Mouse (Mus musculus): ENCODE results near the gene Tmem88. TPM values are rescaled to one million over a fixed set of nuclear protein-coding genes. Genes with fewer than 3 reads are reported as not detected.
A peak's percentile ranks its signal among the peaks of the same experiment; 100 is the strongest.

The Tmem88 gene
- total and polyA plus RNA-seq, 2 experiments = 1.3 to 8.5 TPM

GRCm38 (mm10) chr11:69411073-69411535 lies 13.1 kb upstream of the Tmem88 start:
- peak overlapping the region; percentile 69 for H3K4me3 ChIP-seq (ENCODE audit: insufficient read depth, low read depth, low read length)
- peaks cover 37% of the 10 kb centered on the region for H3K4me1 ChIP-seq (ENCODE audit: control insufficient read depth, insufficient read depth, low read length)
- no peaks in the 10 kb centered on the region for H3K27me3 ChIP-seq (ENCODE audit: control insufficient read depth, insufficient read depth, low read length)
- H3K9ac ChIP-seq (ENCODE audit: low read depth, low read length) = peak overlapping the region; percentile 91
- H3K36me3 ChIP-seq (ENCODE audit: control insufficient read depth, insufficient read depth, low read length) = no peaks in the 10 kb centered on the region; the same call in 1 of the 2 replicates
- H3K79me2 ChIP-seq (ENCODE audit: control insufficient read depth, insufficient read depth, low read length) = peaks cover 14% of the 10 kb centered on the region; the same call in 1 of the 2 replicates
- peak overlapping the region; percentile 94 for H3K27ac ChIP-seq (replicated peaks; ENCODE audit: insufficient read depth, low read depth, low read length)
- peak; percentile 52; the same call in 1 of the 2 replicates for TF ChIP-seq POLR2A (IDR thresholded peaks at IDR 0.05; ENCODE audit: extremely low read depth, insufficient read depth, low read length)
- no peak for TF ChIP-seq CTCF (IDR thresholded peaks at IDR 0.05; ENCODE audit: low read depth, low read length)
- DNase-seq (ENCODE audit: extremely low read depth, low read depth, low spot score) = peak; percentile 93
- under 1% methylated on average over 26 of the region's 26 CpGs for WGBS

- under 1% methylated on average over 41 of the region's 41 CpGs for WGBS
- Histone ChIP-seq H3K36me3 (ENCODE audit: control insufficient read depth, insufficient read depth, low read length) (no peaks in the 10 kb centered on the region; the same call in 1 of the 2 replicates), H3K27ac (replicated peaks; ENCODE audit: insufficient read depth, low read depth, low read length) (peak overlapping the region; percentile 94), H3K27me3 (ENCODE audit: control insufficient read depth, insufficient read depth, low read length) (no peaks in the 10 kb centered on the region), H3K4me3 (ENCODE audit: insufficient read depth, low read depth, low read length) (peak overlapping the region; percentile 69), H3K79me2 (ENCODE audit: control insufficient read depth, insufficient read depth, low read length) (peaks cover 14% of the 10 kb centered on the region; the same call in 1 of the 2 replicates), H3K4me1 (ENCODE audit: control insufficient read depth, insufficient read depth, low read length) (peaks cover 35% of the 10 kb centered on the region), H3K9ac (ENCODE audit: low read depth, low read length) (peak overlapping the region; percentile 91)
- no peak for TF ChIP-seq CTCF (IDR thresholded peaks at IDR 0.05; ENCODE audit: low read depth, low read length)
- 0 out of 2 replicates have a peak, but pooled peaks have one; percentile 34 for TF ChIP-seq POLR2A (IDR thresholded peaks at IDR 0.05; ENCODE audit: extremely low read depth, insufficient read depth, low read length)
- peak; percentile 61 for DNase-seq (ENCODE audit: extremely low read depth, low read depth, low spot score)
Measured at GRCm38 (mm10) chr11:69410310-69411072, 12.5 kb upstream of the Tmem88 start.

GRCm38 (mm10) chr11:69410045-69410309 lies 11.9 kb upstream of the Tmem88 start:
- H3K36me3 ChIP-seq (ENCODE audit: control insufficient read depth, insufficient read depth, low read length) = no peaks in the 10 kb centered on the region; the same call in 1 of the 2 replicates
- DNase-seq (ENCODE audit: extremely low read depth, low read depth, low spot score) = no peak
- peak overlapping the region; percentile 69 for H3K4me3 ChIP-seq (ENCODE audit: insufficient read depth, low read depth, low read length)
- under 1% methylated on average over 18 of the region's 18 CpGs for WGBS
- no peak for TF ChIP-seq CTCF (IDR thresholded peaks at IDR 0.05; ENCODE audit: low read depth, low read length)
- no peak for TF ChIP-seq POLR2A (IDR thresholded peaks at IDR 0.05; ENCODE audit: extremely low read depth, insufficient read depth, low read length)
- H3K79me2 ChIP-seq (ENCODE audit: control insufficient read depth, insufficient read depth, low read length) = peaks cover 14% of the 10 kb centered on the region; the same call in 1 of the 2 replicates
- H3K27me3 ChIP-seq (ENCODE audit: control insufficient read depth, insufficient read depth, low read length) = no peaks in the 10 kb centered on the region
- peak overlapping the region; percentile 94 for H3K27ac ChIP-seq (replicated peaks; ENCODE audit: insufficient read depth, low read depth, low read length)
- peaks cover 33% of the 10 kb centered on the region for H3K4me1 ChIP-seq (ENCODE audit: control insufficient read depth, insufficient read depth, low read length)
- peak overlapping the region; percentile 91 for H3K9ac ChIP-seq (ENCODE audit: low read depth, low read length)

- DNase-seq (ENCODE audit: extremely low read depth, low read depth, low spot score) = peak; percentile 80
- Histone ChIP-seq H3K36me3 (ENCODE audit: control insufficient read depth, insufficient read depth, low read length) (peaks cover 1% of the 10 kb centered on the region; the same call in 1 of the 2 replicates), H3K4me1 (ENCODE audit: control insufficient read depth, insufficient read depth, low read length) (peaks cover 32% of the 10 kb centered on the region), H3K79me2 (ENCODE audit: control insufficient read depth, insufficient read depth, low read length) (peaks cover 14% of the 10 kb centered on the region; the same call in 1 of the 2 replicates), H3K9ac (ENCODE audit: low read depth, low read length) (peak overlapping the region; percentile 91), H3K4me3 (ENCODE audit: insufficient read depth, low read depth, low read length) (peak overlapping the region; percentile 69), H3K27ac (replicated peaks; ENCODE audit: insufficient read depth, low read depth, low read length) (peak overlapping the region; percentile 94), H3K27me3 (ENCODE audit: control insufficient read depth, insufficient read depth, low read length) (no peaks in the 10 kb centered on the region)
- TF ChIP-seq POLR2A (IDR thresholded peaks at IDR 0.05; ENCODE audit: extremely low read depth, insufficient read depth, low read length) (peak; percentile 67; the same call in 1 of the 2 replicates), CTCF (IDR thresholded peaks at IDR 0.05; ENCODE audit: low read depth, low read length) (no peak)
- under 1% methylated on average over 45 of the region's 46 CpGs for whole genome bisulfite sequencing
Measured at GRCm38 (mm10) chr11:69409378-69410044, 11.5 kb upstream of the Tmem88 start.

- 1% methylated on average over 33 of the region's 33 CpGs for WGBS
- Histone ChIP-seq H3K4me3 (ENCODE audit: insufficient read depth, low read depth, low read length) (peak overlapping the region; percentile 69), H3K27me3 (ENCODE audit: control insufficient read depth, insufficient read depth, low read length) (no peaks in the 10 kb centered on the region), H3K9ac (ENCODE audit: low read depth, low read length) (peak overlapping the region; percentile 91), H3K4me1 (ENCODE audit: control insufficient read depth, insufficient read depth, low read length) (peaks cover 24% of the 10 kb centered on the region), H3K36me3 (ENCODE audit: control insufficient read depth, insufficient read depth, low read length) (peaks cover 1% of the 10 kb centered on the region; the same call in 1 of the 2 replicates), H3K27ac (replicated peaks; ENCODE audit: insufficient read depth, low read depth, low read length) (peak overlapping the region; percentile 79), H3K79me2 (ENCODE audit: control insufficient read depth, insufficient read depth, low read length) (peaks cover 14% of the 10 kb centered on the region; the same call in 1 of the 2 replicates)
- DNase-seq (ENCODE audit: extremely low read depth, low read depth, low spot score) = peak; percentile 98
- TF ChIP-seq CTCF (IDR thresholded peaks at IDR 0.05; ENCODE audit: low read depth, low read length) (peak; percentile 33), POLR2A (IDR thresholded peaks at IDR 0.05; ENCODE audit: extremely low read depth, insufficient read depth, low read length) (0 out of 2 replicates have a peak, but pooled peaks have one; percentile 43)
Measured at GRCm38 (mm10) chr11:69408541-69409377, 10.7 kb upstream of the Tmem88 start.
